Mouse (Mus musculus) cerebellum, adult 2 months (tissue): Measurements from ENCODE around the gene Ache.

ENCODE experiments used
- CTCF ChIP-seq: fragments of 200-500 bp; IDR thresholded peaks from 2 replicates; pipeline ENCODE4 v1.5.1; 2011; ENCODE audit warnings: low read depth, mild to moderate bottlenecking, control low read depth, low read length, moderate library complexity, borderline replicate concordance; ENCODE audit not compliant: insufficient read depth
- POLR2A ChIP-seq: fragments of 200-500 bp; IDR thresholded peaks from 2 replicates; pipeline ENCODE4 v1.6.1; 2011; ENCODE audit warnings: low read length, control low read depth, borderline replicate concordance; ENCODE audit not compliant: insufficient read depth

GRCm38 (mm10) chr5:137306439-137307005 lies 19.2 kb downstream of the Ache start:
- TF ChIP-seq CTCF (no peak), POLR2A (no peak)
